Mouse (Mus musculus) layer of hippocampus, adult 18-20 months (tissue): Measurements from ENCODE around the gene Ampd1. TPM values are rescaled to one million over a fixed set of nuclear protein-coding genes. Genes with fewer than 3 reads are reported as not detected.

Experiments used
- DNase-seq, 2 experiments: peaks; one replicate each; pipeline ENCODE4 v3.0.0; 2022; ENCODE audit warnings: low spot score in 2 of 2
- long read RNA-seq: library from polyadenylated mRNA; stranded (forward); transcript quantifications from one replicate; pipeline ENCODE4 v2.0.0, GENCODE M21; 2021
- total RNA-seq, 2 experiments: library from RNA; stranded (reverse); gene quantifications; 2 replicates each; pipeline ENCODE4 v1.2.3; 2021

The Ampd1 gene
- not detected for total RNA-seq
- long read RNA-seq: 0 reads

DNA sequence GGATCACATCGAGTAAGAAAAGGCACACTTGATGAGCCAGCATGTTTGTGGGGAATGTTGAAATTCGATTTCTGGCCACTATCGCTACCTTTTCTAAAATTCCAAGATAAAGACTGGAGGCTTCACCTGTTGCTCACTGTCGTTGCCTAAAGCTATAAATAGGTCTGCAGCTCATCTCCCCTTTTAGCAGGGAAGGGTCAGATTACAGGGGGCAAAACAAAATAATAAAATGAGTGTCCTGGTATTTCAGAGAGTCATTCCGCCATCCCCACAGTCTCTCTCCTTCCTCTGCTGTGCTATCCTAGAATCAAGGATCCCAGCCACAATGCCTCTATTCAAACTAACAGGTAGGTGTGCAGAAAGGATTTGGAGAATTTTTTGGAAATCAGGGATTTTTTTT, at the start of gene Ampd1:
Gene Ampd1, plus strand, starts transcription at position 244 of the 400 bp plus-strand sequence.
- DNase-seq: no peak

DNA sequence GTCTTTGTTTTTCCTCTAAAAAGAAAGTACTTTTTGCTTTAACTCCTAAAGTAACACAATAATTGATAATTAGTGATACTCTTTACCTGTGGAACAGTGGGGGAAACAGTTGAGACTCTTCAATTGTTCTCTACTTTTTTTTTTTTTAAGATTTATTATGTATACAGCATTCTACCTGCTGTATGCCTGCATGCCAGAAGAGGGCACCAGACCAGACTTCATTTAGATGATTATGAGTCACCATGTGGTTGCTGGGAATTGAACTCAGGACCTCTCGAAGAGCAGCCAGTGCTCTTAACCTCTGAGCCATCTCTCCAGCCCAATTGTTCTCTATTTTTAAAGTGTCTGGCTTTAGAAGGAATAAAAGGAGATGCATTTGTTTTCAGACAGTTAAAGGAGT, 47.6 kb upstream of the Ampd1 start:
- DNase-seq: no peak

DNA sequence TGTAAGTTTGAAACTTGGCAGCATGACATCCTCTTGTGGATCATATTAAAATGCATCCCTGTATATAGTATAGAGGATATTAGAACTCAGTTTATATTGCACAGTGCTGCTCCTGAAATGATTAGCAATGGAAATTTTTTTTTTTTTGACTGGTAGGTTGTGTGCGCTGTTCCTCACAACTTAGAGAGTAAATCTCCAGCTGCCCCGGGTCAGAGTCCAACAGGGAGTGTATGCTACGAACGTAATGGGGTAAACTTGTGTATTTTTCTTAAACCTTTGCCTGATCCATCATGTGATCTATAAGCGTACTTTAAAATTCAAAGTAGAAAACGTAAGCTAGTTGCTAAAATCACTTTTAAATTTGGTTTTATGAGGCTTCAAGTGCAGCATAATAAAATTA, 33.5 kb upstream of the Ampd1 start:
- no peak for DNase-seq

DNA sequence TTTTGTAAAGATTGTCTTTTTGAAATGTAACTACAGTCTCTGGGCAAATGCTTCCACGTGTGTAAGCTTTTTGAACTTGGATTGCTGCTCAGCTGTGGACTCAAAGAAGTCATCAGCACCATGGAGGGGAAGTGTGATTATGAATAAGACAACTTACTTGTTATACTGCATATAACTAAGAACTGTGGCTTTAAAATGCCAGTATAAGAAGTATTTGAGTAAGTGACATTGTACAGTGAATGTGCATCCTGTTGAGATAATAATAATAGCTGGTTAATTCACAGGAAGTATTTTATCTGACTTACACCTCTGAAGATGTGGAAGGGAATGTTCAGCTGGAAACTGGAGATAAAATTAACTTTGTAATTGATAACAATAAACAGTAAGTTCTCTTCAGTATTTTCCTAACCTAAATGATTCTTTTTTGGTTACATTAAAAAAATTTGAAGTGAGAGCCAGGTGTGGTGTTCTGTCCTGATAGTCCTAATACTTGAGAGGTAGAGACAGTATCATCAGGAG, 32.9 kb upstream of the Ampd1 start:
- DNase-seq: no peak

DNA sequence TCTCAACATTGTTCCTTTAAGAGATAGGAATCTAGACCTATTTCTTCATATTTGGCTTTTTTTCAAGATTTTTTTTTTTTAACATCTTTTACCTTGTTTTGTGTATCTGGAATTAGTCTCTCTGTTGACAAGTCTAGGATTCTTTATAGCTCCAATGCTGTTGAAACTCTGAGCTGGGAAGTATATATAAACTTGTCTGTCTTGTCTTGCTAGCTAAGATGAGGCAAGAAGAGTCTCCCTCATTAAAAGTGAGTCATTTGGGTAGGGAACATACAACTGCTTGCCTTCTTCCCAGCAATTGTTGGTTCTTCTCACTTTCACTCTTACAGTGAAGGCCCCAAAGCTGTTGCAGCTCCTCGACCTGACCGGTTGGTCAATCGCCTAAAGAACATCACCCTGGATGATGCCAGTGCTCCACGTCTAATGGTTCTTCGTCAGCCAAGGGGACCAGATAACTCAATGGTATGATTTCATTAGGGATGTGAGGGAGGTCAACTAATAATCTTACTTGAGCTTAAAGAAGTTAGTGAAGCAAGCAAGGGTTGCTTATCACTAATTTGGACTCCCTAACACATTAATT, 17.7 kb upstream of the Ampd1 start:
- DNase-seq: no peak

DNA sequence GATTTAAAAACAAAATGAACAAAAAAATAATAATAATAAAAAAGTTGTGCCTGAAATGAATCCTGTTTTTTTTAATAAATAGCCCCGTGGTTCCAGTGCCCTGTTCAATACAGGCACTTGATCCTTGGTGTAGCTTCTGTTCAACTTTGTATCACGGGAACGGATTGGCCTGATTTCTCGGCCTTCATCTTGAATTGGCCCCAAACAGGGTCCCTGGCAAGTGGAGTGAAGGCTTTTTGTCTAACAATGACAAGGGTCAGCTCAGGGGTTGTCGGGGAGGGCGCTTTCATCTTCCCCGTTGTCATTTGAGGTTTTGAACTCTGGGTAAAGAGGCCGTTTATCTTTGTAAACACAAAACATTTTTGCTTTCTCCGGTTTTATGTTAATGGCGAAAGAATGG, 16.1 kb upstream of the Ampd1 start:
- DNase-seq: no peak

DNA sequence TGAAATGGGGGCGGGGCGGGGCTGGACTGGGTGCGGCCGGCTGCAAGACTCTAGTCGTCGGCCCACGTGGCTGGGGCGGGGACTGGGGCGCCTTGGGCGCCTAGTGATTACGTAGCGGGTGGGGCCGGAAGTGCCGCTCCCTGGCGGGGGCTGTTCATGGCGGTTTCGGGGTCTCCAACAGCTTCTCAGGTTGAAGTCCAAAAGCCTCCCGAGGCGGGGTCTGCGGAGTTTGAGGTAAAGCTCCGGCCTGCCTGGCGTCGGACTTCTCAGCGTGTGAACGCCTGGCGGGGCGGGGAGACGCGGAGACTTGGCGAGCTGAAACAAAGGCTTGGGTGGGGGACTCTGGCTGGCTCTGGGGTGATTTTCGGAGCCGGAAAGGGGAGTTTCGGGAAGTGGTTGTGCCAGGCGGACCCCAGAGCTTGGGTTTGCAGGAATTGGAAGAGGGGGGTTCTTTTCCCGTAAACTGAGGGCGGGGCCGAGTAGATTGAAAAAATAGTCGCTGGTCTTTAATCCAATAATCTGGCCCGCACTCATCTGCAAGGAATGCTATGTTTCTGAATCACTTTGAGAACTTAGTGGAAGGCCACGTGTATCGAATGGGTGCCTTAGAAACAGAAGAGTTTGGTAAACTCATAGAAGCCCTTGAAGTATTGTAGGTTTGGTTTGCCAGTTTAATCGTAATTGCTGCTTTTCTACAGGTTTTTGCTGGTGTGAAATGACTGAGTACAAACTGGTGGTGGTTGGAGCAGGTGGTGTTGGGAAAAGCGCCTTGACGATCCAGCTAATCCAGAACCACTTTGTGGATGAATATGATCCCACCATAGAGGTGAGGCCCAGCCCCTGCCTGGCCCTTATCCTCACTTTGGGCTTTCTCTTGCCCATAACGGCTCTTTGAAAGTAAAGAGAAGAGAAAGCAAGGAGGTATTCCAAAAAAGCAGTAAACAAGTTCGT, 15.3 kb upstream of the Ampd1 start, which contains the start of gene Nras:
Gene Nras, plus strand, starts transcription at position 79 of the 951 bp plus-strand sequence.
- peak; percentile 88 to 93 for DNase-seq

DNA sequence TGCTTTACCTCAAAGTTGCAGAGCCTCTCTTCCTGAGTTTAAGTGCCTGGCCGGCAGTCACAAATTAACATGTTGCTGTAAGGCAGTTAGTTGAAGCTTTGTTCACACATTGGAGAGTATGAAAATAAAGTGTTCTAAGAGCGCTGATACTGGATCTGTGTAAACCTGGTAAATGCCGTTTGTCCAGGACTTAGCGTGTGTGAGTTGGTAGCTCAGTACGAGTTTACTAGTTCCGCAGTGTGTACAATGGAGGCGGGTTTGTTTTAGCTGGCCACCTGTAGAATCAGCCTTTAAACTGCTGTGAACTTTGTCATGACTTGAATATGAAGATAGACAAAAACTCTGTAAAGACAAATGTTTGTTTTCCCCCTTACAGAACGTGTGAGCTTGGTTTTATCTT, 6.9 kb upstream of the Ampd1 start:
- DNase-seq: no peak

DNA sequence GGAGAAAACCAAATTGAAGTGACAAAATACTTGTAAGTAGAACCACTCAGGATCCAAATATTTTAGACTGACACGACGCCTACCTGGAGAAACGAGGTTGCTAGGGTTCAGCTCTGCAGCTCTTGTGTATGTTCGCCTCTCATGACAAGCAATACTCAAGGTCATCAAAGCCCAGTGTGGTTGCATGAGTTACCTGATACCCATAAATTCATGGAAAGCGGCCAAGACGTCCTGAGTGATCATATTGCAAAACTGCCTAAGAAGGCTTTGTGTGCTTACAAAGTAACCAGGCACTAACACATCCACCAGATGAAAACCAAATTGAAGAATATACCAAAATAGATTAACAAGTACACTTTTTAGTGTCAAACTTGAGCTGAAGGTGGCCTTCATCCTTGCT, 4.8 kb upstream of the Ampd1 start:
- no peak for DNase-seq

DNA sequence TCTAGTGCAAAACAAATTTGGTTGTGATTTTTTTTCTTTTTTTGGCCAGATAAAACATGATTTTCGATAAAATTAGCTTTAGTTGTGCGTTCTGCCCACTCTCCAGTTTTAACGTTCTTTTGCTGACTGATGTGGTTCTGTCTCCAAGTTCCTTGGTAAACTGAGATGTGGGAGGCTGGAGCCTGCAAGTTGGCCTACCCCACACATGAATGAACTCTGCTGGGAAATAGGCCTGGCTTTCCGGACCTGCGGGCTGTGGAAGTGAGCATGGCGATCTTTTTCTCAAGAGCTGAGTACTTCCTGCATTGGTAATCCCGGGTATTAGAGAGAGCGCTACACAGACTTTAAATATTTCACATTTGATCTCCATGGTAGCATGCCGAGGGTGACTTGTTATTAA, 2.1 kb downstream of the Ampd1 start:
- no peak for DNase-seq

DNA sequence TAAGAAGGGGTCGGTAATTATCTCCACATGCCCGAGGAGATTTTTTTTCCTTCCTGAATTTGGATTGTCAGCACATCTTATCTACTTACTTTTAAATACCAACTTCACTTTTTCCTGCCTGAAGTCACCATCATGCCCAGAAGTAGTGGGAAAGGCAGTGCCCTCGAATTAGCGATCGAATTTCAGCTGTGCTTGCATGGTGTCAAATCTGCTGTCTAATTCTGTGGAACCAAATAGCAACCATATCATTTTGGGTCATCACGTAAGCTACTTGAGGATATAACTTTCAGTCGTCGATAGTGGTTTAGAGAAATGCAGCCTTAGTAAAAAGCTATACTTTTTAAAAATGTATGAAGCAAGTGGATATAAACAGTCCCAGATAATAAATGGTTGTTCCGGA, 2.7 kb downstream of the Ampd1 start:
- DNase-seq: no peak

DNA sequence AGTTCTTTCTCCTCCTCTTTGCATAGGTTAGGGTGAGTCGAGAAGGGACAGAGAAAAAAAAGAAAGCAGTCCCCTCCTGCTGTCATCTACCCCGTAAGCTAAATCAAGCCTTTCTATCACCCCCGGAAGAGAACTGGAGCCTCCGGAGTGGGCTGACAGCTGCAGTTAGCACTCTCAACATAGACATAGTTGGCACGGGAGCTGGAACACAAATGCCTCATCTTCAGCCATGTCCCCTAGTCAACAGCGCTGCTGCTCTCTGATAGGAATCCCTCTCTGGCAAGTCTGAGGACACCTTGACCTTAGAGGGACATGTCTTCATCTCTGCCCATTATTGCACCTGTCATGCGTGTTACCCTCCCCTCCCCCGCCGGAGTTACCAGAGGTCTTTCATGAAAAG, 5.5 kb downstream of the Ampd1 start:
- peak in 1 of 2 experiments; percentile 44 for DNase-seq

DNA sequence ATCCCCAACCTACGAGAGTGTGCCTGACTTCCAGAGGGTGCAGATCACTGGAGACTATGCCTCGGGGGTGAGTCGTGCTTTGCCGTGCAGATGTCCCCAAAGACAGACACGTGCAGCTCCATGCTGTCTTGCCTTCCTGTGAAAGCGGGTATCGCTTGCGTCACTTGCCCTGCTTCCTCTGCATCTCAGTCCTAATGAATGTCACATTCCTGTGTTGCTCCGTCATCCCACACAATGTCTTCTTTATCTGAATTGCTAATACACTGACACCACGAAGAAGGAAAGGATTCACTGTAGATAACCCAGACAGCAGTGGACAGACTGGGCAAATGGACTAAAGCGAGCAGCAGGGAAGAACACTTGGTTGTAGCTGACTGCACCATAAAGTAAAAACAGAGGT, 7.2 kb downstream of the Ampd1 start:
- DNase-seq: no peak

DNA sequence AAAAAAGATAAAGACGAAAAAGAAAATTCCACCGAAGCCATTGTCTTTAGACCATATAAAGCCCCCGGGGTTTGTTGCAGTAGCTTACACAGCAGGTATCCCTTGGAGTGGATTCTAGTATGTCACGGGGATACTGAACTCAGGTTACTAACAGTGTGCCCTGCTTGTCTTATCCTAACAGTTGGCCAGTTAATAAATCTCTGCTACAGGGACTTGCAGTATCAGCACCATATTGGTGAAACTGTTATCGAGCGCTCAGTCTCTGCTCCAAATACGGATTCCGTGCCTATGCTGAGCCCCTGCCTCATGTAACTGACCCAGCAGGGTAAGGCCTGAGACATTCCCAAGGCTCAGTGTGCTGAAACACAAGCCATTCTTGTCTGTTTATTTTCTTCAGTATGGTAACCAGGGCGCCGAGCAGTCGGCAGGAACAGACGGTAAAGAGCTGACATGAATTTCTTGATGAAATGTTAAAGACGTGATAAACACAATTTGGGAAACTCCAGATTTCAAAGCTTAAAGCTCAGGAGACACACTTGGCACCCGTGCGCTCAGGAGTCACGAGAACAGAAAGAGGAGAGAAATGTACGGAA, 8.1 kb downstream of the Ampd1 start:
- peak in 1 of 2 experiments; percentile 28 for DNase-seq

DNA sequence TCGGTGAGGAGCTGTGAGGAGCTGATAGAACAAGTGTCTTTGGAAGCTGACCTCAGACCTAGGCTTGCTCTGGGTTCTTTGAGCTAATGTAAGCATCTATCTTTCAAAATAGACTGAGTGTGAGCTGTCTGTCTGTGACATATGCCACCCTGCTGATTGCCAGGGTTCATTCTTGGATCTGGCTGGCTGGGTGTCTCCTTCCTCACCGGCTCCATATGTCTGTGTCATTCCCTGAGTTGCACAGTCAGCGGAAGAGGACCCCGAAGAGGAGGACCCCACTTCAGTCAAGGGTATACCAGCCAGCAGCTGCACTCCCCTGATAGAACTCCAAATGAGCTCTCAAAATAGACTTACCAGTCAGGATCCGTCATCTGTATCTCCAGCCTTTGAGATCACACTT, 8.9 kb downstream of the Ampd1 start:
- peak in 1 of 2 experiments; percentile 34 for DNase-seq

DNA sequence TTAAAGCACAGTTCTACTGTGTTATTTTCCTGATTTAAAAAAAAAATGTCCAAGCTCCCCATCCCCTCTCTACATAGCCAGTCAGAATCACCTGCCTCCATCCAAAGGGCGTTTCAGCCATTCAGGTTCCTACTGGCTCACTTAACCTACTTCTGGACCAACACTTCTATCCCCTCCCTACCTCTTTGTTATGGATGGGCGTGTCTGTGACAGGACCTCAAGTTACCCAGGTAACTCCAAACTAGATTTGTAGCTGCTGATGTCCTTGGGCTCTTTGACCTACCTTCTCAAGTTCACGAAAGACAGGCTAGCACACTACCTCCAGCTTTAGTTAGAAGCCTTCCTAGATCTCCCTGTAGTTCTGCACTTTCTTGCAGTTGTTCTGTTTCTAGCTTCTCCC, 12.2 kb downstream of the Ampd1 start:
- no peak for DNase-seq

DNA sequence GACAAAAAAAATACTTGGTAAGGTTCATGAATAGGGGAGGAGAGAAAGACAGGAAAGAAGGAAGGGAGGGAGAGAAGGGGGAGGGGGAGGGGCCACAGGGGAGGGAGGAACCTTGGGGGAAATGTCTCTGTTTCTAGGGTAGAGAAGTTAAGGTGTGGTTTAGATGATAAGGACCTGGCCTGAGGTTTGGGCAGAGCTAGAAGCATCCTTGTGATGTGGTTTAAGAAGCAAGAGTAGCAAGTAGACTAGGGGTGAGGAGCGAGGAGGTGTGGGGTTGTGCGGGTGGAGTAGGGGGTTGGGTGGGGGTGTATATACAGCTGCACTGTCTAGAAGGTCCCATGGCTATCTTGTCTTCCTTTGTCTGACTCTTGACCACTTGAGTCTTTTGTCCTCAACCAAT, 17.9 kb downstream of the Ampd1 start:
- DNase-seq: no peak

DNA sequence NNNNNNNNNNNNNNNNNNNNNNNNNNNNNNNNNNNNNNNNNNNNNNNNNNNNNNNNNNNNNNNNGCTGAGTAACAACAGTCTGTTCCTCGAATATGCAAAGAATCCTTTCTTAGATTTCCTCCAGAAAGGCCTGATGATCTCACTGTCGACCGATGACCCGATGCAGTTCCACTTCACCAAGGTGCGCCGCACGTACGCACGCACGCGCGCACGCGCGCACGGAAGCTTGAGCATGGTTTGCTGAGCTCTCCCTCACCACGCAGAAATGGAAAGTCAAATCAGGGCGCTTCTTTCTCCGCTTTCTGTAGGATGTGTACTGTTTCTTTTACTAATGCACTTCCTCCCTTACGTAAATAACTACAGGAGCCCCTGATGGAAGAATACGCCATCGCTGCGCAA, 24.8 kb downstream of the Ampd1 start:
- no peak for DNase-seq

DNA sequence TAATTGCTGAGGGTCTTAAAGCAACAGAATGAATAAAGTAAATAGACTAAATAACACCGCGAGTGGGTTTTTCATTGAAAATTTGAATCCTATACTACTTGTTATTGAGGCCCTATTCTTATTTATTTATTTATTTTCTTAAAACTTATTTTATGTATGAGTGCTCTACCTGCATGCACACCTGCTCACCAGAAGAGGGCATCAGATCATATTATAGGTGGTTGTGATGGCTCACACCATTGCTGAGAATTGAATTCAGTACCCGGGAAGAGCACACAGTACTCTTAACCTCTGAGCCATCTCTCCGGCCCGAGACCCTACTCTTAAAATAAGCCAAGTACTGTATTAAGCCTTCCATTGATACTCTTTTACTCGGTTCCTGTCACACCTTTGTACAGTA, 25.9 kb downstream of the Ampd1 start:
- no peak for DNase-seq

DNA sequence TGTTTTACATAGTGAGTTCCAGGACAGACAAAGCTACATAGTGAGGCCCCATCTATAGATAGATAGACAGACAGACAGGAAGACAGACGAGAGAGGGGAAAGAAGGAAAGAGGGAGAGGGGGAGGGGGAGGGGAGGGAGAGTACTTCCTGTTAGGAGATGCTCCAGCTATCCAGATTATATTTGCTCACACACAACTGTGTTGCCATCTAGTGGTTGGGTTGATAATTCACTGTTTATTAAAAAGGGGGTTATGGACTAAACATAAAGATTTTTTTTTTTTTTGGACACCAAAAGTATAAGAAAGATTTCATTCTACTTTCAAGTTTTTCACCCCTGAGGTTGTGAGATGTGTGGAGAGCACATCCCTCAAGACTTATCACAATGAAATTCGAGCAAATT, 26.9 kb downstream of the Ampd1 start:
- DNase-seq: no peak

DNA sequence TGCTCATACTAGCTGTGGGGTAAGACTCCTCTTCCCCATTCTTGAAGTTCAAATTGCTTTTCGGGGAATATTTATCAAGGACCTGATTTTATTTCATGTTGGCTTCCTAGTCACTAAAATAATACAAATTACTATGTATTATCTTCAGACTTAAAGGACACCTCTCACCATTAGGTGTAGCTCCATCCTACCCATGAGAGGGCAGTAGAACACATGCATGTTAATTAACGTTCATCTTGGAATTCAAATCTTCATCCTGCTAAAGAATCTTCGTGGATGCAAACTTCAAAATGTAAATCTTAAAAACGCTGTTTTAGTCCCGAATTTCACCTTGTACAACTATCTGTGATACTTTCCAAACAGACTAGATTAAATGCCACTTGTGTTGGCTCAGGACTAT, 27.4 kb downstream of the Ampd1 start:
- DNase-seq: no peak

DNA sequence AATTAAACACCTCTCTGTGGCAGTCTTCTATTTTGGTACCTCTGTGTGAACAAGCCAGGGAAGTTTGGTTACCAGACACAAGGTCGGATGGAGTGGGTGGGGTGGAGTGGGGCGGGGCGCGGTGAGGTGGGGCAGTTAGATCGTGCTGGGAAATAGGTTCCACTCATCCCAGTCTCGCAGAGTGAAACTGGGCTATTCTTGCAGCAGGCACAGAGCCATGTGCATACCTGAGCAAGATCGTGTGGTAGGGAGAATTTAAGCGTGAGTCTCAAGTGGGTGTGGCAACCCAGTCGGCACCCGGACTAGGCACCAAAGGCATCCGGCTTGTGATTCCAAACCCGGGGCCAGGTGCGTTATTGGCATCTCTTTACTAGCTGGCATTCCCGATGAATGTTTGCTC, 28.1 kb downstream of the Ampd1 start:
- no peak for DNase-seq
